Mouse (Mus musculus) stomach, embryonic 16.5 days (tissue): Measurements from ENCODE around the gene 1500011B03Rik. TPM values are rescaled to one million over a fixed set of nuclear protein-coding genes. Genes with fewer than 3 reads are reported as not detected.

Experiments
- ATAC-seq: fragments of 200-750 bp; cut with Nextera tagmentation; 2 replicates; pipeline ENCODE4 v1.8.0; 2017; ENCODE audit warnings: moderate number of reproducible peaks, moderate TSS enrichment; ENCODE audit not compliant: insufficient read depth, low FRiP score
- H3K27ac ChIP-seq: fragments of 300-500 bp; sonication (generic); 2 replicates; pipeline ENCODE4 v1.5.1; 2014; ENCODE audit warnings: low read length
- H3K27me3 ChIP-seq: fragments of 300-500 bp; sonication (generic); 2 replicates; pipeline ENCODE4 v1.6.1; 2014; ENCODE audit warnings: low read length, control low read depth, mixed read lengths; ENCODE audit not compliant: control insufficient read depth, insufficient read depth
- H3K36me3 ChIP-seq: fragments of 300-500 bp; sonication (generic); 2 replicates; pipeline ENCODE4 v1.6.1; 2014; ENCODE audit warnings: low read length; ENCODE audit not compliant: control insufficient read depth, insufficient read depth
- H3K4me1 ChIP-seq: fragments of 300-500 bp; sonication (generic); 2 replicates; pipeline ENCODE4 v1.6.1; 2014; ENCODE audit warnings: low read length, control low read depth, mixed read lengths; ENCODE audit not compliant: control insufficient read depth, insufficient read depth
- H3K4me2 ChIP-seq: fragments of 300-500 bp; sonication (generic); 2 replicates; pipeline ENCODE4 v1.6.1; 2014; ENCODE audit warnings: low read depth, low read length, mixed read lengths
- H3K4me3 ChIP-seq: fragments of 300-500 bp; sonication (generic); replicated peaks from 2 replicates; pipeline ENCODE4 v1.5.1; 2014; ENCODE audit warnings: mild to moderate bottlenecking, low read length
- H3K9ac ChIP-seq: fragments of 300-500 bp; sonication (generic); 2 replicates; pipeline ENCODE4 v1.6.1; 2014; ENCODE audit warnings: low read length
- H3K9me3 ChIP-seq: fragments of 300-500 bp; sonication (generic); replicated peaks from 2 replicates; pipeline ENCODE4 v1.6.1; 2016; ENCODE audit warnings: low read length, control low read depth; ENCODE audit not compliant: control insufficient read depth
- WGBS: fragments of 180-500 bp; shearing (Covaris S2); extraction: QIAGEN DNeasy Blood & Tissue Kit; methylation state at CpG from one replicate; pipeline ENCODE4 v1.1.7; 2014; 5-methylcytosine and 5-hydroxymethylcytosine counted together
- polyA plus RNA-seq: library from polyadenylated mRNA; unstranded; fragments of >200 nt; fragmentation: Nextera tagmentation; extraction: Ambion mirVana; gene quantifications from 2 replicates; pipeline ENCODE4 v1.2.1, GENCODE M21; 2015

The 1500011B03Rik gene
- polyA plus RNA-seq, 1 experiment from 2014 or later: 66.8 TPM

DNA sequence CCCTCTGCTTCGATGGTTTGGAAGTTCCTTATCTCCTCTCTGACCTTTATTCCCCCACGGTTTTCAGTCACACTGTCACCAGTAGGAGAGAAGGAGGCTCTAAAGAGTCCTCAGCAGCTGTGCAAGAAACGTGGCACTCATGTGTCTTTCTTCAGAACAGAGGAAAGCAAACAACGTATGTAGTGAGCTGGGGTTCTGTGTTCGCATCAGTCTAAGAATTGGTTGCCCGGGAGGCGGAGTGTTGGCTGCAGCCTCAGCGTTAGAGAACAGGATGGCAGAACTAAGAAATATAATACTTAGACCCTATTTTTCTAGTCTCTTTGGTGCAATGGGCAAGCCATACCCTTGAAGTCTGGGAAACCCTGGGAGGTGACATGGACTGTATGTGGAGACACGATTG lies 40.3 kb downstream of the 1500011B03Rik start:
- Histone ChIP-seq H3K9ac (no peak overlapping the region), H3K27me3 (no peaks in the 10 kb centered on the region), H3K4me2 (no peak overlapping the region), H3K9me3 (no peaks in the 10 kb centered on the region), H3K36me3 (0 out of 2 replicates have a peak, but pooled peaks cover 4% of the 10 kb centered on the region), H3K4me3 (no peak overlapping the region), H3K27ac (no peak overlapping the region), H3K4me1 (peaks cover 6% of the 10 kb centered on the region; the same call in 1 of the 2 replicates)
- WGBS: 67% methylated on average over 9 of the region's 9 CpGs
- ATAC-seq: no peak

- Histone ChIP-seq H3K9me3 (no peaks in the 10 kb centered on the region), H3K4me2 (no peak overlapping the region), H3K27ac (no peak overlapping the region), H3K36me3 (no peaks in the 10 kb centered on the region), H3K4me3 (no peak overlapping the region), H3K9ac (no peak overlapping the region), H3K27me3 (no peaks in the 10 kb centered on the region), H3K4me1 (peaks cover 10% of the 10 kb centered on the region)
- WGBS: 83% methylated on average over 7 of the region's 7 CpGs
- no peak for ATAC-seq
Observed at GRCm38 (mm10) chr5:114780912-114781311, 42.4 kb downstream of the 1500011B03Rik start.

DNA sequence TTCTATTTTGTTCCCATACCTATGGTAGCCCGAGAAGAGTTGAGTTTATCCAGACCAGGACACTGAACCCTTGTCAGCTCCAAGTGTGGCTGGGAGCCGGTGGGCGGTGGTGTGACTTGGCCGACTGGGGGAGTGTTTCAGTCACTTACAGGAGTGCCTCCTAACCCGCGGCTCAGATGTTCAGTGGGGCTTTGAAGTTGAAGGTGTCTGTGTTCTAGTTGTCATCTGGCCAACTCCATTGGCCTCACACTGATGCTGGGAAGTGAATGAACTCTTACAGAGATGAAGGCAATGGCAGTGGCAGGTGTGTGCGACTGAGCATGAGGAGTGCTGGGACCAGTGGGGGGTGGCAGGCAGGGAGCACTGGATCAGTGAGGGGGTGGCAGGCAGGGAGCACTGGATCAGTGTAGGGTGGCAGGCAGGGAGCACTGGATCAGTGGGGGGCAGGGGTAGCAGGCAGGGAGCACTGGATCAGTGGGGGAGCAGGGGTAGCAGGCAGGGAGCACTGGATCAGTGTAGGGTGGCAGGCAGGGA lies 43.2 kb downstream of the 1500011B03Rik start:
- ATAC-seq: no peak
- Histone ChIP-seq H3K27ac (no peak overlapping the region), H3K36me3 (no peaks in the 10 kb centered on the region), H3K4me2 (no peak overlapping the region), H3K9me3 (no peaks in the 10 kb centered on the region), H3K4me3 (no peak overlapping the region), H3K9ac (no peak overlapping the region), H3K27me3 (no peaks in the 10 kb centered on the region), H3K4me1 (peaks cover 15% of the 10 kb centered on the region)
- WGBS: 68% methylated on average over 7 of the region's 7 CpGs

DNA sequence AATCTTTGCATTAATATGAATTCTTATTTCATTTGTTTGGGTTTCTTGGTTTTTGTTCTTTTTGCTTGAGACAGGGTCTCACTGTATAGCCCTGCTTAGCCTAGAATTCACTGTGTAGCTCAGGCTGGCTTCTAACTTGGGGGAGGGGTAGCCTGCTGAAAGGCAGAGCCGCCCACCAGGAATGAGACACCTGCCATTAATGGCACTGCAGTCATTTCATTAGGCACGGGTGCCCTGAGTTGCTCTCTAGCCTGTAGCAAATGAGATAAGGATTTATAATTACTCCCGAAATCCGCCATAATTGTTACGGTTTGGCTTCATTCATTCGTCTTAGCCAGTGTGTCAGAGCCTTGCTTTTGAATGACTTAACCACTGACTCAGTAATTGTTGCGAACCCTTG lies 47.1 kb downstream of the 1500011B03Rik start:
- peaks cover 19% of the 10 kb centered on the region for H3K4me1 ChIP-seq
- peak overlapping the region; percentile 96; the same call in 1 of the 2 replicates for H3K9ac ChIP-seq
- peak overlapping the region; percentile 96 for H3K4me2 ChIP-seq
- 79% methylated on average over 7 of the region's 7 CpGs for WGBS
- peak overlapping the region; percentile 99 for H3K4me3 ChIP-seq
- ATAC-seq: no peak
- no peaks in the 10 kb centered on the region for H3K27me3 ChIP-seq
- no peaks in the 10 kb centered on the region for H3K36me3 ChIP-seq
- no peak overlapping the region for H3K27ac ChIP-seq
- H3K9me3 ChIP-seq: no peaks in the 10 kb centered on the region

DNA sequence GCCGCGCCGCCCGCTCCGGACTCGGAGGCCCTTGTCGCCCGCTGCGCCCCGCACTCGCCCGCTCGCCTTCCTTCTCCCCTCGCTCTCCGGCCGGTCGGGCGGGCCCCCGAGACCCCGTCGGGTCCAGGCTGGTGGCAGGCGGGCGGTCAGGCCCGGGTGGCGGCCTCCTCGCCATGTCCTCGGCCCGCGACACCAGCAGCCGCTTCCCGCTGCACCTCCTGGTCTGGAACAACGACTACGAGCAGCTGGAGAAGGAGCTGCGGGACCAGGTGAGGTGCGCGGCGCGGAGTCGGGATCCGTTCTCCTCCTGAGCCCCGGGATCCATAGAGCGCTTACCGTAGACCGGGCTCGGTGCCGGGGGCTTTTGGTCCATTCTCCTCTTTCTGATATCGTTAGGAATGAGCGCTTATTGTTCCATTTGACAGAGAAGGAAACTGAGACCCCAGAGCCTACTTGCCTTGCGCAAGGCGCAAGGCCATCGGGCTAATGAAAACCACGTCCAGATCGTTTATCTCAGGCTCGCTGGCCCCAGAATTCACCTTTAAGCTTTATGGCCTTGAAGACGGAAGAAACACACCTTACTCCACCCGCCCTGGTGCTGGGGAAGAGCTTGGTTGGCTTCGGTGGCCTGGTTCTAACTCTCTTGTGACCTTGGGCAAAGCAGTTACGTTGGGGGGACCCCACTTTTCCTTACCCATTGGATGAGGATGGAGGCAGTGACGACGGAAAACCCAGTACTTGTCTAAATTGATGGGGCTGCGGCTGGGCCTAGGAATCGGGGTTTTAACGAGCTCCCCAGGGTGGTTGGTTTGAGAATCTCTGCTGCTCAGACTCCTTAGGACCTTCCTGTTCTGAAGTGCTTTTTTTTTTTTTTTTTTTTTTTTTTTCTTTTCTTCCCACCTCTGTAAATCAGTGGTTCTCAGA lies 48.0 kb downstream of the 1500011B03Rik start, which contains the start of gene Git2:
Git2 (minus strand) TSS at position 462 of the 924 bp plus-strand sequence.
- Histone ChIP-seq H3K27me3 (no peaks in the 10 kb centered on the region), H3K4me3 (peak within 1 kb of the TSS; percentile 99), H3K36me3 (no peaks in the 10 kb centered on the region), H3K4me2 (peak within 1 kb of the TSS; percentile 96), H3K9me3 (no peaks in the 10 kb centered on the region), H3K27ac (peak within 1 kb of the TSS; percentile 91), H3K4me1 (peaks cover 19% of the 10 kb centered on the region), H3K9ac (peak within 1 kb of the TSS; percentile 96)
- ATAC-seq: no peak
- WGBS: under 1% methylated on average over 50 of the region's 63 CpGs

- peak within 1 kb of the TSS; percentile 96 for H3K9ac ChIP-seq
- H3K27me3 ChIP-seq: no peaks in the 10 kb centered on the region
- peak within 1 kb of the TSS; percentile 91 for H3K27ac ChIP-seq
- no peaks in the 10 kb centered on the region for H3K9me3 ChIP-seq
- peak within 1 kb of the TSS; percentile 99 for H3K4me3 ChIP-seq
- ATAC-seq: peak; percentile 88
- no peaks in the 10 kb centered on the region for H3K36me3 ChIP-seq
- WGBS: under 1% methylated on average over 66 of the region's 73 CpGs
- peaks cover 19% of the 10 kb centered on the region for H3K4me1 ChIP-seq
- peak within 1 kb of the TSS; percentile 96 for H3K4me2 ChIP-seq
Observed at GRCm38 (mm10) chr5:114774403-114775051, 48.7 kb downstream of the 1500011B03Rik start, which contains the start of gene Ankrd13a. Ankrd13a (plus strand) TSS chr5:114774677.

DNA sequence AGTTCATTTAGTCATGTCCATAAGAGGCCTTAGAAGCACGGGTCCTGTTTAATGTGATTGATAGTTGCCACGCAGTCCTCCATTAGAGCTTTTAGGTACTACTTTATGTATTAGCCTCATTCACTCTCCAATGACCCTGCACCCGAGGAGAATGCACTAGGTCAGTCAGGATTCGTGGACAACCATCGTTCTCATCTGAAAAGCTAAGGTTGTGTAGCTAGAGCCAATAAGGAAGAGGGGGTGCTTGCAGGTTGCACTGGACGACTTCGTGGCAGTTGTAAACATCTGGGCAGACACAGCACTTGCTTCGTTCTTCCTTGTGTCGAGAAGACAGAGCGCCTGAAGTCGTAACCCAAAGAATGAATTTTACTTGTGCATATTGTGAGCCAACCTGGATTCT lies 49.5 kb downstream of the 1500011B03Rik start:
- ATAC-seq: no peak
- peak overlapping the region; percentile 91 for H3K27ac ChIP-seq
- H3K9me3 ChIP-seq: no peaks in the 10 kb centered on the region
- WGBS: under 1% methylated on average over 11 of the region's 11 CpGs
- H3K4me3 ChIP-seq: peak overlapping the region; percentile 99
- H3K36me3 ChIP-seq: no peaks in the 10 kb centered on the region
- peak overlapping the region; percentile 96 for H3K9ac ChIP-seq
- peak overlapping the region; percentile 96 for H3K4me2 ChIP-seq
- peaks cover 19% of the 10 kb centered on the region for H3K4me1 ChIP-seq
- H3K27me3 ChIP-seq: no peaks in the 10 kb centered on the region

DNA sequence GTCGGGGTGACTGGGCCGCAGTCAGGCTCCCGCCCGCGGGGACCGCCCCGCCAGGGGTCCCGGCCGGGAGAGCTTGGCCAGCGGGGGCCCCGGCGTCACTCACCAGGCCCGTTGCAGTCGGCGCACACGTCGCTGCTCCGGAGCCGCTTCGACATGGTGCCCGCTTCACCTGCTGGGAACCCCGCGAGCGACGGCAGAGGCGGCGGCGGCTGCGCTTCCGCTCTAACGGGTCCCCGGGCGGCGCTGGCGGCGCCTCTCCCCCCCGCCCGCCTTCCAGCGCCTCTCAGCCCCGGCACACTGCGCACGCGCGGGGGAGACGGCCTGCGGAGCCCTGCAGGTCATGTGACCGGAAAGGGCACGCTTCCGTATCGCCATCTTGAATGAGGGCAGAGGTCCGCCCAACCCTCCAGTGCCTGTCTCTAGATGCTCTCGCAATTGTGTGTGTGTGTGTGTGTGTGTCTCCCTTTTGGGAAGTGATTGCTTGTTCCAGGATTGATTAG lies 50.0 kb downstream of the 1500011B03Rik start:
- H3K36me3 ChIP-seq: no peaks in the 10 kb centered on the region
- H3K27me3 ChIP-seq: no peaks in the 10 kb centered on the region
- peak overlapping the region; percentile 96 for H3K9ac ChIP-seq
- H3K4me1 ChIP-seq: peaks cover 19% of the 10 kb centered on the region
- peak; percentile 90 for ATAC-seq
- WGBS: under 1% methylated on average over 50 of the region's 52 CpGs
- H3K4me2 ChIP-seq: peak overlapping the region; percentile 96
- H3K9me3 ChIP-seq: no peaks in the 10 kb centered on the region
- H3K4me3 ChIP-seq: peak overlapping the region; percentile 99
- H3K27ac ChIP-seq: peak overlapping the region; percentile 91
